Mouse (Mus musculus) large intestine, adult 2 months (tissue): Measurements from ENCODE around the gene Adamtsl1. TPM values are rescaled to one million over a fixed set of nuclear protein-coding genes. Genes with fewer than 3 reads are reported as not detected.

Experiments used
- DNase-seq: peaks from one replicate; pipeline ENCODE4 v3.0.0-alpha.2; 2012; ENCODE audit warnings: low read depth, low spot score
- WGBS: fragments of 180-500 bp; shearing (Covaris S2); methylation state at CpG from one replicate; pipeline ENCODE4 v1.1.7; 2018; 5-methylcytosine and 5-hydroxymethylcytosine counted together
- polyA plus RNA-seq: library from polyadenylated mRNA; depleted of rRNA; stranded (reverse); fragments of >200 nt; gene quantifications from 2 replicates; pipeline ENCODE4 v1.2.3, GENCODE M21; 2012

Gene Adamtsl1
- polyA plus RNA-seq, 1 experiment = 1.0 TPM

- no peak for DNase-seq
- WGBS = 61% methylated on average over 10 of the region's 10 CpGs
These were observed 506.6 kb downstream of the Adamtsl1 start for GRCm38 (mm10) chr4:86020372-86021090.

DNA sequence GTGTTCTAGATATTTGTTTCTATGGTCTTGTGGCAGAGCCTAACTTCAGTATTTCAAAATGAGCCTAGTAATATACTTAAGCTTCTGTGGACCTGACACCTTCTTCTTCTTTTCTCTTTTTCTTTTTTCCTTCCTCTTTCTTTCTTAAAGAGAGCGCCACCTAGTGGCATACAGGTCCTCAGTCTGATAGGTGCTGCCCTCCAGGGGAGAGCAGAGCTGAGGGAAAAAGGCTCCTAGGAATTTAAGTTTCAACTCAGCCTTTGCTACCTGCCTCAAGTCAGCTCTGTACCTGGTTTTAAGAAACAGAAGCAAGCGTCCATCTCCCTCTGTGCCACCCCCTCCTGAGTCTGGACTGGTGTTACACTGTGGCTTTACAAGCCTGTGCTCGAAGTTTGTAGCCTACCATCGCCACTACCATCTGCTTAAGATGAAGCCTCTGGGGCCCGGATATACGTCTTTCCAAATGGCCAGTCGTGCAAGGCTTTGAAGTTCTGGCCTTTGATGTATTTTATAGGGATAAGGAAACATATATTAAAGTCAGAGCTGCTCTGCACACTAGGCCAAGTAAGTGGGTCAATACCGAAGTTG is 510.7 kb downstream of the Adamtsl1 start:
- DNase-seq = no peak
- 48% methylated on average over 8 of the region's 8 CpGs for WGBS

DNA sequence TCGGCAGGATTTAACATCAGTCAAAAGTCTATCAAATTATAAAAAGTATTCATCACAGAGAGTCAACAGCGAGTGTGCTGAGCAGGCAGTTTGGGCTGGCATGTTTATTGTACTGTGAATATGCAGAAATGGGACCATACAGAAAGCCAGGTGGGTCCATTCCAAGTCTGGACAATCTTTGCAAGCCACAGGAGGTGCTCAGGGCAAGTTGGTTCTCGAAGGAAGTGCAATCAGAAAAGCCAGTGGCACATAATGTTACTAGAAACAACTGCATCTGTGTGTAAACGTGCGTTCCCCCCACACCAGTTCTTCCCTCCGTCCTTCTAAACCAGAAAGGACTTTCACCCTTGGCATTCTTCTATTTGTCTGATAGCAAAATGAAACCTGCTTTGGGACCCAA is 515.5 kb downstream of the Adamtsl1 start:
- WGBS = 64% methylated on average over 6 of the region's 6 CpGs
- DNase-seq = no peak

DNA sequence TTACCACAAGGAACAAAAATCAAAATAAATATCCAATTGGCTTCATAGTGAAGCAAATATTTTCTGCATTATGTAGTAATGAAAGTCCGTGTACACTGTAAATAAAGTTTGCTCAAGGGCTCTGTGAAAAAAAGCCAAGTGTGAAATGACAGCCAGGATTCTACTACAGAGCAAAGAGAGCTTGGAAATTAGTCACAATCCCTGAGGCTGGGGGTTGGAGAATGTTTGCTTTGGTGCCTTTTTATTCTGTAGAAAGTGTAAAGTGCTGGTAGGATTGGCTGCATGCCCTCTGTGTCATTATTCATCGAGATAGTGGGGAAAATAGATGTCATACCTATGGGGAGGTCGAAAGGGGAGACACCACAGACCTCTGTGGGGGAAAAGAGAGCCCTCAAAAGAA is 516.2 kb downstream of the Adamtsl1 start:
- 15% methylated on average over 3 of the region's 3 CpGs for WGBS

DNA sequence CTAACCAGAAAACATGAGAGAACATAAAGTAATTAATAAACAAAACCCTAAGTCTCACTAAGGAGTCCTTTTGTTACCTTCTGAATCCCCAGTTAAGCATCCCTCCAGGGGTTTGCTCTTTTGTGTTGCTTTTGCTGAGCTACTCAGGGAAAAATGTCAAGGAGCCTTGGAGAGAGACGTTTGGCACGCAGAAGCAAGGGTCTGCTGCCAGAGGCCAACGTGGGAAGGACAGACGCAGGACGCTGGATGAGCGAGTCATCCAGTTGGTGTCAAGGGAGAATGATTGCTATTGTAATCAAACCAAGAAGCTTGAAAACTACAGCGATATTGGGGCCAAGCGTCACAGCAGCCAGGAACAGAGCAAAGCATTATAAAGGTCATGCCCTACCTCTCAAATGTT is 517.1 kb downstream of the Adamtsl1 start:
- WGBS = 45% methylated on average over 8 of the region's 8 CpGs

More for the DNA sequence above, 516.2 kb downstream of the Adamtsl1 start:
- no peak for DNase-seq

DNA sequence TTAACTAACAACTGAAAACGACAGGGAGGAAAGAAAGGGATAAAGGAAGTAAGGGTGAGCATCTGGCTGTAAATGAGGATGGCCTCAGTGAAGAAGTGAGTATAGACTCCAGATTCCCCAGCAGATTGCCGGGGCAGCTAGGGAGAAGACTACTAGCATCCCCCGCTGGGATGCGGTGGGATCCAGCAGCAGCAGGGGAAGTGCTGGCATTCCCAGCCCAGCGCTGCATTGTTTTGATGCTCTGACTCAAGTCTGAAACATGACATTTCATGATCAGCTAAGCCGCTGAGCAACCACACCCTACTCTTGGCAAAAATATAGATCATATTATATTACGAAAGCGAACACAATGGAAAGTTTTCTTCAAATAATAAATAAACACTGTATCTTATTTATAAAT is 526.9 kb downstream of the Adamtsl1 start:
- WGBS = 41% methylated on average over 8 of the region's 8 CpGs
- DNase-seq = no peak

More for the DNA sequence above, 517.1 kb downstream of the Adamtsl1 start:
- DNase-seq = no peak

DNA sequence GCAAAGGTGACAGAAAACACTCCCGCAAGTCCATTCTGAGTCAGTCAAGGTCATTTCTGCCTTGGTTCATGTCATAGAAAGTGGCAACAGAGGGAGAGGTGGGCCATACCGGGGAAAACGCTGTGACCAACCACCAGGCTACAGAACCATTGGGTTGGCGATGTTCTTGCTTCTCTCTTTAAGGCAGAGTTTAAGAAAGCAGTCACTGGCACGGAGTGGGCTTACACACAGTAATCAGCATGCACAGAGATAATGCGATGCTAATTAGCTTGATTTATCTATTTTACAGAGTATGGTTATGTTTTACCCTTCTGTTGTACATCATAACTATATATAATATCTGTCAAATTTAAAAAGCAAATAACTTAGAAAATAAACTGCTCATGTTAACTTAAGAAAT is 531.5 kb downstream of the Adamtsl1 start:
- WGBS = 86% methylated on average over 6 of the region's 6 CpGs
- DNase-seq = no peak

- WGBS = 58% methylated on average over 6 of the region's 6 CpGs
- no peak for DNase-seq
These were observed 531.9 kb downstream of the Adamtsl1 start for GRCm38 (mm10) chr4:86045876-86046275.

DNA sequence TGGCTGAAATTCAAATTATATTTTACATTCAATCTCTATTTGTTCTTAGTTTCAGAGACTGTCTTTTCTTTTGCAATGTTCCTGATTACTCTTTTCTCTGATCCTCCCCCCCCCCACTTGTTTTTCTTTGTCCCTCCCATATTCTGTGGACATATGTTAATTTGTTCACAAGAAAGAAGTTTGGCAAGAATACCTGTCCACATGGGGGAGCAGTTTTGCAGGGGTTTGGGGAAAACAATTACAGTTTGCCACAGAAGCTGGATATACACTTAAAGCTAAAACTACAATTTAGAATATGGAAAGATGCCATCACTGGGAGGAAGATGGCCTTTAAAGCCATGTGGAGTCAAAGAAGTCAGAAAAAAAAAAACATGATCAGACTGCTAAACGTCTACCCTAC is 532.9 kb downstream of the Adamtsl1 start:
- no peak for DNase-seq
- WGBS = 69% methylated on average over 1 of the region's 1 CpGs

DNA sequence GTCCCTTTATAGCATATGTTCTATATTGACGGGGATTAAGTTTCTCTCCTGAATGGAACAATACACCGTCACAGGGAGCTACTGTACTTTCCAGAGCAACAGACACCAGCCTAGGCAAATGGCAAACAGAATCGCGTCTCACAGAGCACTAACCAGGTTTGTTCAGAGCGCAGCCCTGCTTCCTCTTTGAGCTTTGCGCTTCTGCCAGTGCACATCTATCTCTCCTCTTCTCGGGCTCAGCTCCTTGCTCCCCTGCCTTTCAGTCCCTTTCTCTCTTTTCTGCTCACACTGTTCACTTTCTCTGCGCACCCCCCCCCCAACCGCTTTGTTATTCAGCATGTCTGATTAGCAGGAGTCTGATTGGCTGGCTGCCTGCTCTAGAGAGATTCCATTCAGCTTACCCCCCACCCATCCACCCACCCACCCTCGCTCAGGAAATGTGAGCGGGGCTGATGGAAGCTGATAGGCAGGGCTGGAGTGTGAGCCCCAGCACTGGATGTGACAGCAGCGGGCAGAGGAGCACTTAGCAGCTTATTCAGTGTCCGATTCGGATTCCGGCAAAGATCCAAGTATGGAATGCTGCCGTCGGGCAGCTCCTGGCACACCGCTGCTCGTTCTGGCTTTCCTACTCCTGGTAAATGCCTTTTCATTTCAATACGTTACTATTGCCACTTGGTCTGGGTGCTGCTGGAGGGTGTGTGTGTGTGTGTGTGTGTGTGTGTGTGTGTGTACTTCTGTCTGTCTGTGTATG is 539.7 kb downstream of the Adamtsl1 start:
- DNase-seq = no peak
- 3% methylated on average over 20 of the region's 20 CpGs for WGBS

GRCm38 (mm10) chr4:86060614-86061013 is 546.6 kb downstream of the Adamtsl1 start:
- no peak for DNase-seq

DNA sequence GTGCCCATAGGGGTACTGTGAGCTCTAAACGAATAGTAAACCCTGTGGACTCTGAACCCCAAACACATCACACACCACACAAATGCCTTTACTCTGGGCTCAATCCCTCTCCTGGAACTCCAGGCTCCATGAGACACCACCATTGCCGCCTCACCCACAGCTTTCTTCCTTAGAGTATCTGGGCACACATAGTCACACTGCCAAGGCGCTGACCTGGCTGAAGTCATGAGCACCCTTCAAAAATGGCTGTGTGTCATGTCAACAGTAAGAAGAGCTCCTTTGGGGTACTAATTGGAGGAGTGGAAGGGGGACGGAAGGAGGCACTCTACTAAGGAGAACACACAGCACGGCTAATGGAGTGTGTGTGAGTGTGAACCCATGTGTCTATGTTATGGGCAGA is 554.4 kb downstream of the Adamtsl1 start:
- 89% methylated on average over 5 of the region's 5 CpGs for WGBS
- DNase-seq = no peak

More at GRCm38 (mm10) chr4:86060614-86061013, 546.6 kb downstream of the Adamtsl1 start:
- 71% methylated on average over 4 of the region's 4 CpGs for WGBS

- WGBS = 80% methylated on average over 13 of the region's 13 CpGs
These were observed 555.1 kb downstream of the Adamtsl1 start for GRCm38 (mm10) chr4:86068875-86069718.

GRCm38 (mm10) chr4:86074871-86075270 is 560.9 kb downstream of the Adamtsl1 start:
- WGBS = 39% methylated on average over 1 of the region's 1 CpGs
- no peak for DNase-seq

More at GRCm38 (mm10) chr4:86068875-86069718, 555.1 kb downstream of the Adamtsl1 start:
- DNase-seq = no peak

DNA sequence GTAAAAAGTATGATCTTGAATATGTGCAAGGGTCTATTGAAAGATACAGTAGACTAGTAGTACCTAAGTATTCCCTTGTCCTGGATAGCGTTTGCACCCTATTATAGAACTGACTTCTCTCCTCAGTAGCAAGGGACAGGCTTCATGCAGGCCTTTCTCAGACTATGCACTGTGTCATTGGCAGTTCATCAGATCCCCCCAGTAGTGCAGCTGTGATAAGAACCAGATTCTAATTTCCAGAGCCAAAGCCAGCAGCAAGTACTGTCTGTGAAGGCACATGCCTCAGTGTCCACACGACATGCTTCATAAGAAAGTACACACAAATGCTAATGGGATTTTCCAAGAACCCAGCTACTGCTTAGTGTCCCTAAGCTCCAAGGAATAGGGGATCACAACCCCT is 563.4 kb downstream of the Adamtsl1 start:
- DNase-seq = no peak
- WGBS = 88% methylated on average over 2 of the region's 2 CpGs

- DNase-seq = no peak
- 62% methylated on average over 3 of the region's 3 CpGs for WGBS
These were observed 563.9 kb downstream of the Adamtsl1 start for GRCm38 (mm10) chr4:86077854-86078253.

DNA sequence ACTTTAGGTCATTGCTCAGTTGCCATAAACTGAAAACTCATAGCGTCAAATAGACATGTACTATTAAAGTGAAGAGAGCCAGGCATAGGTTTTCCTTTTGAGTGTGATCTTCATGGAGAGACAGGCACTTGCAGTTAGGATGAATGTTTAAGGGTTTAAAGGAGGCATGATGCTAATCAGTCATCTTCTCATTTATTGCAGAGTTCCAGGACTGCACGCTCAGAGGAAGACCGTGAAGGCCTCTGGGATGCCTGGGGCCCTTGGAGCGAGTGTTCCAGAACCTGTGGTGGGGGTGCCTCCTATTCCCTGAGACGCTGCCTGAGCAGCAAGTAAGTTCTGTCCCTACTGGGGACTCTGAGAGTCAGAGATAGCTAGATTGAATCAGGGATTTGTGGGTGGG is 573.5 kb downstream of the Adamtsl1 start:
- no peak for DNase-seq
- WGBS = 75% methylated on average over 5 of the region's 5 CpGs

- no peak for DNase-seq
- WGBS = 54% methylated on average over 1 of the region's 1 CpGs
These were observed 589.2 kb downstream of the Adamtsl1 start for GRCm38 (mm10) chr4:86103207-86103606.

- DNase-seq = no peak
- 90% methylated on average over 4 of the region's 4 CpGs for WGBS
These were observed 594.4 kb downstream of the Adamtsl1 start for GRCm38 (mm10) chr4:86108325-86108724.

DNA sequence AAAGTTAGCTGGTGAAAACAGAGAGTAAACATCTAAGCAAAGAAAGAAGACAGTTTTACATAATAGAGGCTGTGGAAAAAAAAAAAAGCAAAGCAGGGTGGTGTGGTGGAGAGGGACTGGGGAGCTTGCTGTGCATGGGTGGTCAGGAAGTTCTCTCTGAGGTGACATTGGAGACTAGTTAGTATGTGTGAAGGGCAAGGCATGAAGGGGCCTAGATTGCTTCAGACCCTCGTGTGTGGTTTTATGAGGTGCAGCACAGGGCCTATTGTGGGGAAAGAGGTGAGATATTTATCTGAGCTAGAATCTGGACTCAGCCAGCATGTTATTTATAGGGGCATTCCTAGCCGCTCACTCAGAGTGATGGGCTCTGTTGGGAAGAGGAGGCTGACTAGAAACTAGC is 605.1 kb downstream of the Adamtsl1 start:
- WGBS = 36% methylated on average over 2 of the region's 2 CpGs
- no peak for DNase-seq
